ENCODE assay signal across 23 mouse cellular contexts in the genomic region with DNA sequence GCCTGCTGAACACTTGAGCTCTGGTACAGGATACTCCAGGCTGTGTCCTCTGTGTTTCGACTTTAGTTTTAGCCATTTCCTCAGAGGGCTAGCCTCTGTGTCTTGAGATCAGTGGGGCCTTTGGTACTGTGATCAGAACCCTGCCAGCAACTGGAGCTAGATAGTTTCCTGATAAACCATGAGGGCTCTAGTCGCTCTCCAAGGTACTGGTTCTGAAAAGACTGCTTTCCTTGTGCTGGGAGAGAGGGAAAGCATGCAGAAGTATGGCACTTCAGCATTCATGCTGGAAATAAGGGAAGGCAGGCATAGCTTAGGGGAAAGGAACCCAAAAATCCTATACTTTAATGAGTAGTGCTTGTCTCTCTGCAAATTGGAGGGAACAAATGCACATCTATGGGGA.
DNase-seq lines count a peak whose midpoint lies in the region; ATAC-seq and TF ChIP-seq lines count a peak whose summit lies in the region.
"Had no signal": no experiment of that assay in that cellular context is flagged by ENCODE, and none has a peak within 500 bp of the region (broad histone marks: within the 10 kb centered on the region; RNA-seq: fewer than 3 reads in every experiment).

No protein-coding gene starts in this region.

- peak; percentile 33 for DNase-seq in embryo, embryonic 10 days (ENCODE audit: low spot score)
- no peak for DNase-seq in embryo, embryonic 9.5 days (ENCODE audit: extremely low spot score)
- DNase-seq in retina, embryonic 14.5 days (ENCODE audit: low spot score) = peak; percentile 26
- DNase-seq in retina, postnatal 1 day = no peak
- DNase-seq in embryo, embryonic 11.5 days (ENCODE audit: low read depth, low spot score) = peak; percentile 11
- peak; percentile 42 for DNase-seq in mesoderm, embryonic 11.5 days (ENCODE audit: low read depth, low spot score)
- DNase-seq in forebrain, postnatal 0 days = no peak
- DNase-seq: cerebellum, postnatal 14 days; gastrocnemius, adult 2 months; kidney, adult 8-10 months; lung, adult 18-20 months; spleen, adult 18-20 months; thymus, postnatal 36 days had no signal

- WGBS in forebrain, postnatal 0 days = 73% methylated on average over 2 of the region's 2 CpGs

- no peak for ATAC-seq in activated CD4-positive, CD25-positive, alpha-beta regulatory T cell, adult 4 months
- no peak for ATAC-seq in forebrain, postnatal 0 days
- ATAC-seq: inflammation-experienced regulatory T-cells, adult 6 months had no signal

- no peak overlapping the region for H3K4me2 ChIP-seq in forebrain, postnatal 0 days (ENCODE audit: low read depth)
- H3K4me2 ChIP-seq: embryonic facial prominence, embryonic 13.5 days; liver, embryonic 11.5 days; midbrain, embryonic 12.5 days; neural tube, embryonic 12.5 days had no signal

- no peaks in the 10 kb centered on the region for H3K9me3 ChIP-seq in forebrain, postnatal 0 days (ENCODE audit: low read length)
- H3K9me3 ChIP-seq: embryonic facial prominence, embryonic 13.5 days; forebrain, embryonic 10.5 days; heart, embryonic 10.5 days; hindbrain, embryonic 10.5 days; midbrain, embryonic 12.5 days; neural tube, embryonic 12.5 days had no signal

- no peak overlapping the region for H3K27ac ChIP-seq in forebrain, postnatal 0 days (ENCODE audit: low read depth, low read length)
- H3K27ac ChIP-seq: embryonic facial prominence, embryonic 13.5 days; forebrain, embryonic 10.5 days; gastrocnemius, adult 2 months; heart, embryonic 10.5 days; hindbrain, embryonic 10.5 days; macrophage; midbrain, embryonic 12.5 days; neural tube, embryonic 12.5 days had no signal

- no peaks in the 10 kb centered on the region for H3K4me1 ChIP-seq in forebrain, postnatal 0 days (ENCODE audit: insufficient read depth)
- H3K4me1 ChIP-seq: embryonic facial prominence, embryonic 13.5 days; forebrain, embryonic 10.5 days; heart, embryonic 10.5 days; hindbrain, embryonic 10.5 days; midbrain, embryonic 12.5 days; neural tube, embryonic 12.5 days had no signal

- TF ChIP-seq CTCF in forebrain, postnatal 0 days (IDR thresholded peaks at IDR 0.05; ENCODE audit: low read depth) = no peak

- no peaks in the 10 kb centered on the region for H3K27me3 ChIP-seq in forebrain, postnatal 0 days (ENCODE audit: insufficient read depth, low read length)
- H3K27me3 ChIP-seq: embryonic facial prominence, embryonic 13.5 days; midbrain, embryonic 12.5 days; neural tube, embryonic 12.5 days had no signal

- H3K9ac ChIP-seq in forebrain, postnatal 0 days = no peak overlapping the region
- H3K9ac ChIP-seq: embryonic facial prominence, embryonic 13.5 days; midbrain, embryonic 12.5 days; neural tube, embryonic 12.5 days had no signal

- H3K36me3 ChIP-seq in forebrain, postnatal 0 days (ENCODE audit: insufficient read depth) = no peaks in the 10 kb centered on the region
- H3K36me3 ChIP-seq: embryonic facial prominence, embryonic 13.5 days; forebrain, embryonic 10.5 days; heart, embryonic 10.5 days; hindbrain, embryonic 10.5 days; midbrain, embryonic 12.5 days; neural tube, embryonic 12.5 days had no signal

- H3K4me3 ChIP-seq in forebrain, postnatal 0 days (ENCODE audit: low read depth, low read length) = no peak overlapping the region
- H3K4me3 ChIP-seq: embryonic facial prominence, embryonic 13.5 days; forebrain, embryonic 10.5 days; gastrocnemius, adult 2 months; heart, embryonic 10.5 days; hindbrain, embryonic 10.5 days; midbrain, embryonic 12.5 days; neural tube, embryonic 12.5 days had no signal

Comparison
In these comparisons a context has a peak if more than half of its experiments do, and no peak if none do; other contexts are left out.
1. DNase-seq: peak in embryo, embryonic 10 days (single experiment), retina, embryonic 14.5 days (single experiment), embryo, embryonic 11.5 days (single experiment) and mesoderm, embryonic 11.5 days (single experiment); none in embryo, embryonic 9.5 days (single experiment), retina, postnatal 1 day (single experiment) and forebrain, postnatal 0 days (single experiment).